ENCODE assay signal across 8 mouse cellular contexts in genomic region chr13:42150462-42151127, GRCm38 (mm10).
DNase-seq lines count a peak whose midpoint lies in the region; ATAC-seq and TF ChIP-seq lines count a peak whose summit lies in the region.

No protein-coding gene starts in this region.

- H3K9me3 ChIP-seq in limb, embryonic 10.5 days (replicated peaks), result no peaks in the 10 kb centered on the region
- H3K9me3 ChIP-seq in stomach, embryonic 16.5 days (replicated peaks; ENCODE audit: control insufficient read depth, low read length), result no peaks in the 10 kb centered on the region

- DNase-seq in heart, adult 18-20 months, result peak; percentile 25 to 30
- DNase-seq in heart, adult 8-10 months (ENCODE audit: low spot score), result no peak
- DNase-seq in layer of hippocampus, adult 2 months (ENCODE audit: low spot score in 2 of 2), result no peak
- no peak for DNase-seq in layer of hippocampus, postnatal 36 days
- DNase-seq in limb, embryonic 10.5 days (ENCODE audit: low spot score), result no peak
- no peak for DNase-seq in embryo, embryonic 10 days (ENCODE audit: low spot score)
- no peak for DNase-seq in gastrocnemius, postnatal 10 days

- no peak overlapping the region for H3K9ac ChIP-seq in stomach, embryonic 16.5 days (ENCODE audit: low read length)

- H3K27me3 ChIP-seq in limb, embryonic 10.5 days (ENCODE audit: low read depth, poor library complexity, severe bottlenecking), result no peaks in the 10 kb centered on the region
- no peaks in the 10 kb centered on the region for H3K27me3 ChIP-seq in stomach, embryonic 16.5 days (ENCODE audit: control insufficient read depth, insufficient read depth, low read length)

- no peak overlapping the region for H3K4me2 ChIP-seq in stomach, embryonic 16.5 days (ENCODE audit: low read depth, low read length)

- 0 out of 2 replicates have a peak, but pooled peaks cover 12% of the 10 kb centered on the region for H3K4me1 ChIP-seq in limb, embryonic 10.5 days
- H3K4me1 ChIP-seq in stomach, embryonic 16.5 days (ENCODE audit: control insufficient read depth, insufficient read depth, low read length), result peaks cover 3% of the 10 kb centered on the region; the same call in 1 of the 2 replicates

- H3K36me3 ChIP-seq in limb, embryonic 10.5 days, result peaks cover 13% of the 10 kb centered on the region
- H3K36me3 ChIP-seq in stomach, embryonic 16.5 days (ENCODE audit: control insufficient read depth, insufficient read depth, low read length), result no peaks in the 10 kb centered on the region

- 86% methylated on average over 9 of the region's 9 CpGs for WGBS in limb, embryonic 10.5 days
- WGBS in stomach, embryonic 16.5 days, result 79% methylated on average over 9 of the region's 9 CpGs

- TF ChIP-seq CTCF in layer of hippocampus, adult 2 months (conservative IDR thresholded peaks at IDR 0.05), result no peak

- H3K27ac ChIP-seq in layer of hippocampus, adult 2 months, result peak overlapping the region; percentile 48; the same call in 1 of the 2 replicates
- peak overlapping the region; percentile 30; the same call in 1 of the 2 replicates for H3K27ac ChIP-seq in limb, embryonic 10.5 days
- H3K27ac ChIP-seq in stomach, embryonic 16.5 days (ENCODE audit: low read length), result peak overlapping the region; percentile 11; the same call in 1 of the 2 replicates

- H3K4me3 ChIP-seq in layer of hippocampus, adult 2 months, result no peak overlapping the region
- H3K4me3 ChIP-seq in limb, embryonic 10.5 days, result no peak overlapping the region
- no peak overlapping the region for H3K4me3 ChIP-seq in stomach, embryonic 16.5 days (replicated peaks; ENCODE audit: low read length)

- ATAC-seq in stomach, embryonic 16.5 days (ENCODE audit: insufficient read depth, low FRiP score), result no peak

Comparison
In these comparisons a context has a peak if more than half of its experiments do, and no peak if none do; other contexts are left out.
1. DNase-seq: peak in heart, adult 18-20 months (2 of 2); none in heart, adult 8-10 months (single experiment), layer of hippocampus, adult 2 months (0 of 2), layer of hippocampus, postnatal 36 days (0 of 2), limb, embryonic 10.5 days (single experiment), embryo, embryonic 10 days (single experiment) and gastrocnemius, postnatal 10 days (single experiment).
2. Peak in every context shown above with its lines, with median percentiles within 50 percentile points of each other: H3K27ac ChIP-seq.